Mouse (Mus musculus) lung, embryonic 16.5 days (tissue): Measurements from ENCODE around the gene Pidd1. TPM values are rescaled to one million over a fixed set of nuclear protein-coding genes. Genes with fewer than 3 reads are reported as not detected.
A peak's percentile ranks its signal among the peaks of the same experiment; 100 is the strongest.

Experiments used
- ATAC-seq: fragments of 200-750 bp; cut with Nextera tagmentation; 2 replicates; pipeline ENCODE4 v1.8.0; 2017; ENCODE audit warnings: low read depth, mild to moderate bottlenecking, moderate library complexity
- H3K27ac ChIP-seq: fragments of 300-500 bp; sonication (generic); 2 replicates; pipeline ENCODE4 v1.5.1; 2014; ENCODE audit warnings: mild to moderate bottlenecking, control low read depth, low read length
- H3K27me3 ChIP-seq: fragments of 300-500 bp; sonication (generic); 2 replicates; pipeline ENCODE4 v1.6.1; 2014; ENCODE audit warnings: low read depth, low read length, mixed read lengths; ENCODE audit not compliant: control insufficient read depth, insufficient read depth
- H3K36me3 ChIP-seq: fragments of 300-500 bp; sonication (generic); 2 replicates; pipeline ENCODE4 v1.6.1; 2014; ENCODE audit warnings: low read length; ENCODE audit not compliant: control insufficient read depth, insufficient read depth
- H3K4me1 ChIP-seq: fragments of 300-500 bp; sonication (generic); replicated peaks from 2 replicates; pipeline ENCODE4 v1.6.1; 2014; ENCODE audit warnings: low read length, mixed read lengths; ENCODE audit not compliant: control insufficient read depth, insufficient read depth
- H3K4me2 ChIP-seq: fragments of 300-500 bp; sonication (generic); 2 replicates; pipeline ENCODE4 v1.6.1; 2014; ENCODE audit warnings: low read depth, low read length, control low read depth
- H3K4me3 ChIP-seq: fragments of 300-500 bp; sonication (generic); 2 replicates; pipeline ENCODE4 v1.5.1; 2014; ENCODE audit warnings: mild to moderate bottlenecking, low read length, control low read depth
- H3K9ac ChIP-seq: fragments of 300-500 bp; sonication (generic); 2 replicates; pipeline ENCODE4 v1.6.1; 2014; ENCODE audit warnings: low read length, control low read depth
- H3K9me3 ChIP-seq: fragments of 300-500 bp; sonication (generic); 2 replicates; pipeline ENCODE4 v1.6.1; 2016; ENCODE audit warnings: low read length; ENCODE audit not compliant: control insufficient read depth
- WGBS: fragments of 180-500 bp; shearing (Covaris S2); extraction: QIAGEN DNeasy Blood & Tissue Kit; methylation state at CpG from one replicate; pipeline ENCODE4 v1.1.7; 2014; 5-methylcytosine and 5-hydroxymethylcytosine counted together
- polyA plus RNA-seq: library from polyadenylated mRNA; unstranded; fragments of >200 nt; fragmentation: Nextera tagmentation; extraction: Ambion mirVana; gene quantifications from 2 replicates; pipeline ENCODE4 v1.2.1, GENCODE M21; 2015

Pidd1 gene
- polyA plus RNA-seq, 1 experiment from 2014 or later, result 14.4 TPM

GRCm38 (mm10) chr7:141475011-141475804 lies 31.4 kb upstream of the Pidd1 start, which contains the start of the genes Polr2l and Tspan4:
Polr2l (minus strand) TSS chr7:141475132.
Tspan4 (plus strand) TSS chr7:141475240.
- Histone ChIP-seq H3K4me2 (peak within 1 kb of the TSS; percentile 94), H3K9ac (peak within 1 kb of the TSS; percentile 92), H3K27ac (peak within 1 kb of the TSS; percentile 99), H3K4me1 (peaks cover 39% of the 10 kb centered on the region), H3K4me3 (peak within 1 kb of the TSS; percentile 86), H3K27me3 (no peaks in the 10 kb centered on the region), H3K9me3 (no peaks in the 10 kb centered on the region), H3K36me3 (peaks cover 21% of the 10 kb centered on the region)
- ATAC-seq, result peak; percentile 55
- under 1% methylated on average over 87 of the region's 87 CpGs for WGBS

DNA sequence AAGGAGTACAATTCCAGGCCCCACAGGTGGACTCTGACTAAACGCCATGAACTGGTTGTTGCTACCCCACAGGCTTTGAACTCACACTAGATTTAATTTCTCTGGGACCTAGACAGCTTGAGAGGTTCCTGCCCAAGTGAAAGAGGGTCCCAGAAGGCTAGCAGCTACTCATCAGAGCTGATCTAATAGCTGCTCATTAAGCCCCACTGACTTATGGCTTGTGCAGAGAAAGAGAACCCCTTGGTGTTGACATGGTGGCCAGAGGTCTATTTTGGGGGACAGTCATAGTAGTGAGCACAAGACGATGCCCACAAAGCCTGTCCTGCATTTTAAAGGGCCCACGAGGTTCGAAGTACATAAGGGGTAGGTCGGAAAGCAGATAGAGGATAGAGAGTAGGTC lies 30.3 kb upstream of the Pidd1 start:
- Histone ChIP-seq H3K9ac (peak overlapping the region; percentile 92), H3K4me1 (peaks cover 46% of the 10 kb centered on the region), H3K27me3 (no peaks in the 10 kb centered on the region), H3K4me2 (peak overlapping the region; percentile 94), H3K27ac (no peak overlapping the region), H3K9me3 (no peaks in the 10 kb centered on the region), H3K36me3 (peaks cover 26% of the 10 kb centered on the region), H3K4me3 (peak overlapping the region; percentile 86)
- 9% methylated on average over 5 of the region's 5 CpGs for WGBS
- ATAC-seq, result no peak

- peaks cover 50% of the 10 kb centered on the region for H3K4me1 ChIP-seq
- H3K27me3 ChIP-seq, result no peaks in the 10 kb centered on the region
- ATAC-seq, result no peak
- no peak overlapping the region for H3K4me3 ChIP-seq
- peaks cover 26% of the 10 kb centered on the region for H3K36me3 ChIP-seq
- no peaks in the 10 kb centered on the region for H3K9me3 ChIP-seq
- 80% methylated on average over 6 of the region's 6 CpGs for WGBS
- no peak overlapping the region for H3K9ac ChIP-seq
- no peak overlapping the region for H3K27ac ChIP-seq
- H3K4me2 ChIP-seq, result no peak overlapping the region
Observed at GRCm38 (mm10) chr7:141472763-141473162, 28.9 kb upstream of the Pidd1 start.

DNA sequence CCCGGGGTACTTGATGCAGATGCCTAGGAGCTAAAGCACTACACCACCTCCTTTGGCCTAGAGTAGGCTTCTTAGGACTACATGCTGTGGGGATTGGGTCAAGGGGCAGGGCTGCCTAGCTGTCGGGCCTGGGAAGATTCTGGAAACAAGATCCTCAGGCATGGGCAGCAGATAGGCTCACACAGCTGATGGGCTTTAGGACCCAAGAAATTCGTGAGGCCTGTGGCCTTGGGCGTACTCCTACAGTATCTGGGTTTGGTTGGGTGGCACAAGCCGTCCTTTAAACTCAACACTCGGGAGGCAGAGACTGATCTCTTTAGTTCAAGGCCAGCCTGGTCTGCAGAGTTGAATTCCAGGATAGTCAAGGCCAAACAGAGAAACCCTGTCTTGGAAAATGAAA lies 28.4 kb upstream of the Pidd1 start:
- Histone ChIP-seq H3K36me3 (peaks cover 26% of the 10 kb centered on the region), H3K27me3 (no peaks in the 10 kb centered on the region), H3K4me3 (no peak overlapping the region), H3K9ac (no peak overlapping the region), H3K27ac (no peak overlapping the region), H3K4me2 (no peak overlapping the region), H3K4me1 (peaks cover 44% of the 10 kb centered on the region), H3K9me3 (no peaks in the 10 kb centered on the region)
- 73% methylated on average over 6 of the region's 6 CpGs for whole genome bisulfite sequencing
- ATAC-seq, result no peak

- 90% methylated on average over 1 of the region's 1 CpGs for WGBS
- Histone ChIP-seq H3K9ac (no peak overlapping the region), H3K36me3 (peaks cover 26% of the 10 kb centered on the region), H3K4me2 (no peak overlapping the region), H3K4me3 (no peak overlapping the region), H3K9me3 (no peaks in the 10 kb centered on the region), H3K27ac (no peak overlapping the region), H3K27me3 (no peaks in the 10 kb centered on the region), H3K4me1 (peaks cover 45% of the 10 kb centered on the region)
- ATAC-seq, result no peak
Observed at GRCm38 (mm10) chr7:141471236-141471635, 27.4 kb upstream of the Pidd1 start.

DNA sequence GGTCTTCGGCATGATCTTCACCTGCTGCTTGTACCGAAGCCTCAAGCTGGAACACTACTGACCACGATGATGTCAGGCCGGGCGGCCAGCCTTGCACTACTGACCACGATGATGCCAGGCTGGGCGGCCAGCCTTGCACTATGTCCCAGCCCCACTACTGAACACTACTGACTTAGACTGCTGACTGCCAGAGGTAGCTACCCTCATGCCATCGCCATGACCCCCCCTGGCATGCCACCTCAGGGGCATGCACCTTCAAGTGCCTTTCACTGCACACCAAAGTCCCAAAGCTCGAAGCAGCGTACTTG lies 26.8 kb upstream of the Pidd1 start:
- Histone ChIP-seq H3K4me1 (peaks cover 41% of the 10 kb centered on the region), H3K4me3 (no peak overlapping the region), H3K27me3 (0 out of 2 replicates have a peak, but pooled peaks cover under 1% of the 10 kb centered on the region), H3K36me3 (peaks cover 26% of the 10 kb centered on the region), H3K9ac (no peak overlapping the region), H3K9me3 (no peaks in the 10 kb centered on the region), H3K27ac (no peak overlapping the region), H3K4me2 (no peak overlapping the region)
- no peak for ATAC-seq
- 87% methylated on average over 10 of the region's 10 CpGs for WGBS

DNA sequence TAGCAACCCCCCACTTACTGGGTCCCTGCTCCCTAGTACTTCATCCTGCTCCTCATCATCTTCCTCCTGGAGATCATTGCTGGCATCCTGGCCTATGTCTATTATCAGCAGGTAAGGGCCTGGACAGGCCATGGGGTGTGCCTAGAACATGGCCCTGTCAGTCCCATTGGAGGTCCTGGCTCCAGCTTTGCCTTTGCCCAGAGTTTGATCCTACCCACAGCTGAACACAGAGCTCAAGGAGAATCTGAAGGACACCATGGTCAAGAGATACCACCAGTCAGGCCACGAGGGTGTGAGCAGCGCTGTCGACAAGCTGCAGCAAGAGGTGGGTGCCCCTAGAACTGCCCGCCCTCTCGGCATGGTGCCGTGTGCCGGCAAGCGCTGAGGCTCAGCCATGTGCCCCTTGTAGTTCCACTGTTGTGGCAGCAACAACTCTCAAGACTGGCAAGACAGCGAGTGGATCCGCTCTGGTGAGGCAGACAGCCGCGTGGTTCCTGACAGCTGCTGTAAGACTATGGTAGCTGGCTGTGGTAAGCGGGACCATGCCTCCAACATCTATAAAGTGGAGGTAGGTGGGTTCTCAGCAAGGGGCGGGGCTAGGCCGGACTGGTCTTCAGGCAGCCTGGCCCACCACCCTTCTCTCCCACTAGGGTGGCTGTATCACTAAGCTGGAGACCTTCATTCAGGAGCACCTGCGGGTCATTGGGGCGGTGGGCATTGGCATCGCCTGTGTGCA lies 26.2 kb upstream of the Pidd1 start:
- Histone ChIP-seq H3K4me2 (no peak overlapping the region), H3K36me3 (peaks cover 26% of the 10 kb centered on the region), H3K27me3 (peaks cover 3% of the 10 kb centered on the region; the same call in 1 of the 2 replicates), H3K9ac (no peak overlapping the region; the same call in 1 of the 2 replicates), H3K4me1 (peaks cover 43% of the 10 kb centered on the region), H3K27ac (no peak overlapping the region), H3K9me3 (no peaks in the 10 kb centered on the region), H3K4me3 (no peak overlapping the region)
- ATAC-seq, result no peak
- 87% methylated on average over 18 of the region's 18 CpGs for WGBS

DNA sequence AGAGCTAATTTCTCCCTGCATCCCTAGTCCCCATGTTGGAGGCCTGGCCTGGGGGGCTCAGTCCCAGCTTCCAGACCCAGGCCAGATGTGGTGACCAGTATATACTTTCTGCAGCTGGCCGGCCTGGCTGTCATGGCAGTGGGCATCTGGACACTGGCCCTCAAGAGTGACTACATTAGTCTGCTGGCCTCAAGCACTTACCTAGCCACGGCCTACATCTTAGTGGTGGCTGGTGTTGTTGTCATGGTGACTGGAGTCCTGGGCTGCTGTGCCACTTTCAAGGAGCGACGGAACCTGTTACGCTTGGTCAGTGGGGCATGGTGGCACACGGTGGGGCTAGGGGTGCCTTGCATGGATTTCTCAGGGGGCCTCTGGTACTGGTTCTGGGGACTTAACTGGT lies 25.5 kb upstream of the Pidd1 start:
- H3K4me3 ChIP-seq, result peak overlapping the region; percentile 83
- H3K36me3 ChIP-seq, result peaks cover 26% of the 10 kb centered on the region
- H3K27ac ChIP-seq, result peak overlapping the region; percentile 81
- 67% methylated on average over 6 of the region's 6 CpGs for WGBS
- H3K4me2 ChIP-seq, result peak overlapping the region; percentile 90
- H3K9ac ChIP-seq, result peak overlapping the region; percentile 90
- H3K9me3 ChIP-seq, result no peaks in the 10 kb centered on the region
- no peak for ATAC-seq
- H3K27me3 ChIP-seq, result peaks cover 8% of the 10 kb centered on the region
- H3K4me1 ChIP-seq, result peaks cover 49% of the 10 kb centered on the region

DNA sequence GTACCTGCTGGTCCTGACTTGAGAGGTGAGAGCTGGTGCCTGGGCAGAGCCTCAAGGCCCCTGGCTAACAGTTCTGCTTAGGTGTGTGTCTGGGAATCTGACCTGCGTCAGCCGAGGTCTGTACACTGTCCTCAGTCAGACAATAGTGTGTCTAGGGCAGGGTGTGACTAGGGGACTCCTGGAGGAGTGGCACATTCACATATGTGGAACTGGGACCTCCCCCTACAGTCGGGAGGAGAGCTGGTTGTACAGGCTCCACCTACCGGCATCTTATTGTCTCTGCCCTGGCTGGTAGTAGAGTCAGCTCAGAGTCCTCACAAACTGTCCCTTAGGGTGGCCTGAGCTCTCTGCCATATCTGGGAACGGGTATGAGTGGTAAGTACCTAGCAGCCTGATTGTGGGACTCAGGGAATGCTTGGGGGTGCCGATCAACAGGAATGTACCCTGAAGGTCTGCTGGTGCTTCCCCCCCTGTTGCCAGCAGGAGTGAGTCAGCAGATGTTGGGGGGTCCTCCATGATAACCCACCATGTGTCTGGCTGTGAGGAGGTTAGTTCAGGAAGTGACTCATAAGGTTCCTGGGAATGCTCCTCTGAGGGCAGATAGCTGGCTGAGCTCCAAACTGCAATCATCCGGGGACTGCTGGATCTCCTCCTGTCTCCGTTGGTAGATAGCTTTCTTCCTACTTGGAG lies 24.8 kb upstream of the Pidd1 start:
- Histone ChIP-seq H3K4me3 (peak overlapping the region; percentile 83), H3K27ac (peak overlapping the region; percentile 81), H3K9me3 (no peaks in the 10 kb centered on the region), H3K36me3 (peaks cover 26% of the 10 kb centered on the region), H3K4me2 (peak overlapping the region; percentile 90), H3K4me1 (peaks cover 46% of the 10 kb centered on the region), H3K9ac (peak overlapping the region; percentile 90), H3K27me3 (peaks cover 15% of the 10 kb centered on the region)
- peak; percentile 71 for ATAC-seq
- 1% methylated on average over 8 of the region's 8 CpGs for WGBS
